Mouse (Mus musculus) neural tube, embryonic 15.5 days (tissue): ENCODE data around the gene Ttc7. TPM values are rescaled to one million over a fixed set of nuclear protein-coding genes. Genes with fewer than 3 reads are reported as not detected.

Experiments
- ATAC-seq: fragments of 200-750 bp; cut with Nextera tagmentation; 2 replicates; pipeline ENCODE4 v1.8.0; 2017; ENCODE audit warnings: mild to moderate bottlenecking, moderate TSS enrichment, moderate library complexity; ENCODE audit not compliant: low FRiP score
- H3K27ac ChIP-seq: fragments of 300-500 bp; sonication (generic); replicated peaks from 2 replicates; pipeline ENCODE4 v1.5.1; 2015; ENCODE audit warnings: mild to moderate bottlenecking, inconsistent platforms
- H3K27me3 ChIP-seq: fragments of 300-500 bp; sonication (generic); replicated peaks from 2 replicates; pipeline ENCODE4 v1.6.1; 2015; ENCODE audit warnings: inconsistent platforms
- H3K36me3 ChIP-seq: fragments of 300-500 bp; sonication (generic); 2 replicates; pipeline ENCODE4 v1.6.1; 2015; ENCODE audit warnings: inconsistent platforms
- H3K4me1 ChIP-seq: fragments of 300-500 bp; sonication (generic); 2 replicates; pipeline ENCODE4 v1.6.1; 2015; ENCODE audit warnings: inconsistent platforms
- H3K4me2 ChIP-seq: fragments of 300-500 bp; sonication (generic); 2 replicates; pipeline ENCODE4 v1.6.1; 2015; ENCODE audit warnings: inconsistent platforms, mild to moderate bottlenecking, moderate library complexity
- H3K4me3 ChIP-seq: fragments of 300-500 bp; sonication (generic); replicated peaks from 2 replicates; pipeline ENCODE4 v1.5.1; 2015; ENCODE audit warnings: mild to moderate bottlenecking, inconsistent platforms
- H3K9ac ChIP-seq: fragments of 300-500 bp; sonication (generic); replicated peaks from 2 replicates; pipeline ENCODE4 v1.6.1; 2015; ENCODE audit warnings: mild to moderate bottlenecking, inconsistent platforms
- H3K9me3 ChIP-seq: fragments of 300-500 bp; sonication (generic); replicated peaks from 2 replicates; pipeline ENCODE4 v1.6.1; 2016; ENCODE audit warnings: inconsistent platforms
- WGBS: fragments of 180-500 bp; shearing (Covaris S2); methylation state at CpG from one replicate; pipeline ENCODE4 v1.1.7; 2015; ENCODE audit warnings: mixed read lengths; 5-methylcytosine and 5-hydroxymethylcytosine counted together
- polyA plus RNA-seq: library from polyadenylated mRNA; unstranded; fragments of >200 nt; fragmentation: Nextera tagmentation; extraction: Ambion mirVana; gene quantifications from 2 replicates; pipeline ENCODE4 v1.2.1, GENCODE M21; 2015

Ttc7 gene
- polyA plus RNA-seq, 1 experiment from 2014 or later = 7.2 TPM

GRCm38 (mm10) chr17:87418082-87418481, 135.4 kb downstream of the Ttc7 start:
- no peaks in the 10 kb centered on the region for H3K36me3 ChIP-seq
- no peak overlapping the region for H3K9ac ChIP-seq
- no peak for ATAC-seq
- WGBS = 76% methylated on average over 7 of the region's 7 CpGs
- no peaks in the 10 kb centered on the region for H3K27me3 ChIP-seq
- H3K4me1 ChIP-seq = no peaks in the 10 kb centered on the region
- no peak overlapping the region for H3K4me2 ChIP-seq
- no peak overlapping the region for H3K4me3 ChIP-seq
- no peak overlapping the region for H3K27ac ChIP-seq
- no peaks in the 10 kb centered on the region for H3K9me3 ChIP-seq

GRCm38 (mm10) chr17:87427511-87427910, 144.8 kb downstream of the Ttc7 start, which contains the start of gene Stpg4:
Stpg4 (minus strand) TSS chr17:87427741.
- no peaks in the 10 kb centered on the region for H3K27me3 ChIP-seq
- H3K9me3 ChIP-seq = no peaks in the 10 kb centered on the region
- H3K4me2 ChIP-seq = no peak within 1 kb of the TSS
- 57% methylated on average over 24 of the region's 24 CpGs for WGBS
- no peaks in the 10 kb centered on the region for H3K4me1 ChIP-seq
- H3K27ac ChIP-seq = no peak within 1 kb of the TSS
- no peak within 1 kb of the TSS for H3K4me3 ChIP-seq
- ATAC-seq = no peak; the same call in 1 of the 2 replicates
- no peak within 1 kb of the TSS for H3K9ac ChIP-seq
- H3K36me3 ChIP-seq = peaks cover 30% of the 10 kb centered on the region

GRCm38 (mm10) chr17:87429431-87429830, 146.7 kb downstream of the Ttc7 start:
- no peak for ATAC-seq
- Histone ChIP-seq H3K4me2 (no peak overlapping the region), H3K27me3 (no peaks in the 10 kb centered on the region), H3K36me3 (peaks cover 46% of the 10 kb centered on the region), H3K9me3 (no peaks in the 10 kb centered on the region), H3K4me3 (no peak overlapping the region), H3K9ac (no peak overlapping the region), H3K4me1 (no peaks in the 10 kb centered on the region), H3K27ac (no peak overlapping the region)
- 92% methylated on average over 3 of the region's 3 CpGs for whole genome bisulfite sequencing

Other genes starting within 250 kb of the Ttc7 start
- gene Socs5, start 175.2 kb upstream of the Ttc7 start, polyA plus RNA-seq = 15.6 and 17.7 TPM in 2 replicates
- 45.3 and 57.3 TPM in 2 replicates for gene Mcfd2, start 17.0 kb upstream of the Ttc7 start, polyA plus RNA-seq
- gene Stpg4, start 144.9 kb downstream of the Ttc7 start, polyA plus RNA-seq = 0.26 TPM in 1 of 2 replicates, not detected in the other
- 3,061 and 3,386 TPM in 2 replicates for gene Calm2, start 164.0 kb downstream of the Ttc7 start, polyA plus RNA-seq